Mouse (Mus musculus) G1E (cell line): ENCODE measurements around the gene Gmnn.

Experiments used
- CTCF ChIP-seq: IDR thresholded peaks from 2 replicates; pipeline ENCODE4 v1.5.1; 2012; ENCODE audit warnings: low read depth, low read length, inconsistent platforms, mixed read lengths
- GATA1 ChIP-seq: IDR thresholded peaks from 2 replicates; pipeline ENCODE4 v1.6.1; 2012; ENCODE audit warnings: borderline replicate concordance, low read length, inconsistent platforms, mixed read lengths
- TAL1 ChIP-seq: conservative IDR thresholded peaks from 2 replicates; pipeline ENCODE4 v1.6.1; 2012; ENCODE audit warnings: low read depth, low read length, inconsistent platforms, mixed read lengths

- TF ChIP-seq CTCF = no peak
- TF ChIP-seq GATA1 = no peak
- no peak for TF ChIP-seq TAL1
Observed at GRCm38 (mm10) chr13:24760351-24760870, 1.3 kb downstream of the Gmnn start.
